Mouse (Mus musculus) intestine, embryonic 16.5 days (tissue): ENCODE data around the gene Kcnj10. TPM values are rescaled to one million over a fixed set of nuclear protein-coding genes. Genes with fewer than 3 reads are reported as not detected.

ENCODE experiments used
- ATAC-seq: fragments of 200-750 bp; cut with Nextera tagmentation; 2 replicates; pipeline ENCODE4 v1.8.0; 2017; ENCODE audit warnings: moderate TSS enrichment, moderate library complexity
- H3K27ac ChIP-seq: fragments of 300-500 bp; sonication (generic); 2 replicates; pipeline ENCODE4 v1.5.1; 2014; ENCODE audit warnings: mild to moderate bottlenecking, low read length
- H3K27me3 ChIP-seq: fragments of 300-500 bp; sonication (generic); replicated peaks from 2 replicates; pipeline ENCODE4 v1.6.1; 2014; ENCODE audit warnings: low read length, control low read depth, mixed read lengths; ENCODE audit not compliant: control insufficient read depth, insufficient read depth
- H3K36me3 ChIP-seq: fragments of 300-500 bp; sonication (generic); 2 replicates; pipeline ENCODE4 v1.6.1; 2014; ENCODE audit warnings: low read length, control low read depth; ENCODE audit not compliant: control insufficient read depth, insufficient read depth
- H3K4me1 ChIP-seq: fragments of 300-500 bp; sonication (generic); 2 replicates; pipeline ENCODE4 v1.6.1; 2014; ENCODE audit warnings: low read length, control low read depth, mixed read lengths; ENCODE audit not compliant: control insufficient read depth, insufficient read depth
- H3K4me2 ChIP-seq: fragments of 300-500 bp; sonication (generic); 2 replicates; pipeline ENCODE4 v1.6.1; 2014; ENCODE audit warnings: low read depth, low read length, control low read depth
- H3K4me3 ChIP-seq: fragments of 300-500 bp; sonication (generic); 2 replicates; pipeline ENCODE4 v1.5.1; 2014; ENCODE audit warnings: mild to moderate bottlenecking, low read length
- H3K9ac ChIP-seq: fragments of 300-500 bp; sonication (generic); 2 replicates; pipeline ENCODE4 v1.6.1; 2014; ENCODE audit warnings: low read depth, low read length
- H3K9me3 ChIP-seq: fragments of 300-500 bp; sonication (generic); 2 replicates; pipeline ENCODE4 v1.6.1; 2016; ENCODE audit warnings: low read length, control low read depth; ENCODE audit not compliant: control insufficient read depth
- WGBS: fragments of 180-500 bp; shearing (Covaris S2); extraction: QIAGEN DNeasy Blood & Tissue Kit; methylation state at CpG from one replicate; pipeline ENCODE4 v1.1.7; 2014; 5-methylcytosine and 5-hydroxymethylcytosine counted together
- polyA plus RNA-seq: library from polyadenylated mRNA; unstranded; fragments of >200 nt; fragmentation: Nextera tagmentation; extraction: Ambion mirVana; gene quantifications from 2 replicates; pipeline ENCODE4 v1.2.1, GENCODE M21; 2015

Kcnj10 gene
- polyA plus RNA-seq, 1 experiment from 2014 or later = 0.10 TPM

DNA sequence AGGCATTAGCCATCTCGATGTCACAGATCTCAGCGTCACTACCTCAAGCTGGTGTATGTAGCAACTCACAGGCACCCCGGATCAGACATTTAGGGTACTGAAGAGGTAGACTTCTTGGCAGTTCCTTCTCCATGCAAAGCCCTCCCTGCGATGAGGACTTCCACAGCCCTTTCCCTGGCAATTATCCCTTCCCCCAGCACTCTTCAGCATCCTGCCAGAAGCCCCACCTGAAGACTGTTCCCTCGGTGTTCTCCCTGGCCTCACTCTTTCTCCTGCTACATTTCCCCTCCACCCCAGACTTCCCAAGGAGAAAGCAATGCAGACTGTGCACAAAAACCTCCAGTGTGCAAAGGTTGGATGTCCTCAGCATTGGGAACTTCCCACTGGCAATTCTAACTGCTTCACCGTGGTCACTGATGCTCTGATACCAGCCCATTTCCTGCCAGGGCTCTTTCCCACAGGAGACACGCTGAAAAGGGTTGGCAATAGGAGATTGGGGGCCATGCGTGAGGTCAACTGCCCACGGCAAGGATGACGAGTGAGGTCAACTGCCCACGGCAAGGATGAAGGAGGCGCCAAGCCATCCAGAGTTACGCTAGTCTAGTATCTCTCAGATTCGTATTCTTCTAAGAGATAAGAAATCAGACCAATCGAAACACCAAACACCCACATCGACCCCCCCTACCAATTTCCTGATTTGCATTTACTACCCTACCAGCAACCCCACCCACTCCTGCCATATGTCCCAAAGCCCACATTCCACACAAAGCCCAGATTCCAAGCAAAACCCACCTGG is 13.6 kb upstream of the Kcnj10 start:
- H3K27me3 ChIP-seq = peaks cover 46% of the 10 kb centered on the region
- H3K4me2 ChIP-seq = no peak overlapping the region
- H3K9ac ChIP-seq = no peak overlapping the region
- peaks cover 8% of the 10 kb centered on the region; the same call in 1 of the 2 replicates for H3K4me1 ChIP-seq
- no peak overlapping the region for H3K4me3 ChIP-seq
- H3K27ac ChIP-seq = no peak overlapping the region
- 87% methylated on average over 16 of the region's 16 CpGs for WGBS
- H3K36me3 ChIP-seq = no peaks in the 10 kb centered on the region
- H3K9me3 ChIP-seq = peaks cover 3% of the 10 kb centered on the region; the same call in 1 of the 2 replicates
- no peak for ATAC-seq

DNA sequence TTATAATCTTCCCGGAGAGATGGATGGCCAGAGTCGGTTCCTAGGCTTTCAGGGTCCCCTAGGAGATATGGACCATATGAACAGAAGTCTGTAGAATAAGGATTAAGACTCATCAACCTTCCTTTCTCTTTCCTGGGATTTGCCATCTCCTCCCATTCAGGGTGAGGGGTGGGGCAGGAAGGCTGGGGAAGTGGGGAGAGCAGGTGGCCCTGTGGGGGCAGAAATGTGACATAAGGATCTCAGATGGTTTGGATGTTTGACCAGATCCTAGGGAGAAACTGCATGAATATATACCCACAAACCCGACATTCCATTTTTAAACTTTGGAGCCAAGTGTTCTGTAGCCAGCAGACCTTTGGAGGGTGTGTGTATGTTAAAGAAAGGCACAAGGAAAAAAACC is 13.0 kb upstream of the Kcnj10 start:
- no peak overlapping the region for H3K4me2 ChIP-seq
- peaks cover 8% of the 10 kb centered on the region; the same call in 1 of the 2 replicates for H3K4me1 ChIP-seq
- H3K9me3 ChIP-seq = peaks cover 3% of the 10 kb centered on the region; the same call in 1 of the 2 replicates
- no peaks in the 10 kb centered on the region for H3K36me3 ChIP-seq
- H3K27me3 ChIP-seq = peaks cover 46% of the 10 kb centered on the region
- H3K27ac ChIP-seq = no peak overlapping the region
- no peak overlapping the region for H3K4me3 ChIP-seq
- WGBS = 83% methylated on average over 3 of the region's 3 CpGs
- no peak for ATAC-seq
- no peak overlapping the region for H3K9ac ChIP-seq

GRCm38 (mm10) chr1:172328461-172328860 is 12.5 kb upstream of the Kcnj10 start:
- H3K9ac ChIP-seq = no peak overlapping the region
- H3K27ac ChIP-seq = no peak overlapping the region
- no peak for ATAC-seq
- peaks cover 8% of the 10 kb centered on the region; the same call in 1 of the 2 replicates for H3K4me1 ChIP-seq
- H3K27me3 ChIP-seq = peaks cover 46% of the 10 kb centered on the region
- H3K36me3 ChIP-seq = no peaks in the 10 kb centered on the region
- WGBS = 76% methylated on average over 7 of the region's 7 CpGs
- no peak overlapping the region for H3K4me3 ChIP-seq
- no peak overlapping the region for H3K4me2 ChIP-seq
- H3K9me3 ChIP-seq = peaks cover 3% of the 10 kb centered on the region; the same call in 1 of the 2 replicates

DNA sequence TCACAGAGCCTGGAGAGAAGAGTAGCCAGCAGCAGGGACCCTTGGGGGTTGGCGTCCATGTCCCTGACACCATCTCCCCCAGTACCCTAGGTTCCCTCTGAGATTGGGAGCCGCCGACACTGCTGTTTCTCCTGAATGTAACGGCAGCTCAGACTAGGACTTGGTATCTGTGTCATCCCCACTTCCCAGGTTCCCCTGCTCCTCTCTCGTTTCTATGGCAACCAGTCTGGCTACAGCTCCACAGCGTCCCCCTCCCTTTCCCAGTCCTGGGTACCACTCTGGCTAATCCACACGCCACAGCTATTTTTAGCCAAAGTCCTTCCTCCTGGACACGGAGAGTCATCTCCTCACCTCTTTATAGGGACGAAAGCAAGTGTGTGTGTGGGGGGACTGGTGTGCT is 11.9 kb upstream of the Kcnj10 start, which contains the start of gene Kcnj9:
Gene Kcnj9 (minus strand): TSS at position 188 of the 400 bp plus-strand sequence.
- H3K36me3 ChIP-seq = no peaks in the 10 kb centered on the region

DNA sequence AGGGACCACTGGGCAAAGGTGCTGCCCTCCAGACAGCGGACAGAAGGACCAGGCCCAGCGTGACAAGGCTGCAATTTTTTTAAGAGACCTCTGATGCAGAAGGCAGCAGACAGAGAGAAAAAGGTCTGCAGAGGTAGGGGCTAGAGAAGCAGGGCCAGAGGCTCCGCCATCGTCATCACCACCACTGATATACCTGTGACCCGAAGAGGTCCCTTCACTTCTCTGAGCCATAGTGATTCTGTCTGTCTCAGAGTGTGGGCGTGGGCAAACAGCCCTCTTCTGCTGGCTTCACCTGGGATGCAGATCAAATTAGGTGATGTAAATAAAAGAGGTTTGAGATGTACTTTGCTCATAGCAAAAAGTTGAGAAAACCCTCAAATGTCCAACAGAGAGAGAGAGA is 11.4 kb upstream of the Kcnj10 start:
- H3K4me1 ChIP-seq = peaks cover 8% of the 10 kb centered on the region; the same call in 1 of the 2 replicates
- H3K4me3 ChIP-seq = no peak overlapping the region
- ATAC-seq = no peak
- no peak overlapping the region for H3K4me2 ChIP-seq
- H3K36me3 ChIP-seq = no peaks in the 10 kb centered on the region
- 72% methylated on average over 6 of the region's 6 CpGs for WGBS
- peaks cover 3% of the 10 kb centered on the region; the same call in 1 of the 2 replicates for H3K9me3 ChIP-seq
- H3K9ac ChIP-seq = no peak overlapping the region
- H3K27ac ChIP-seq = no peak overlapping the region
- H3K27me3 ChIP-seq = peaks cover 48% of the 10 kb centered on the region

More for the DNA sequence above, 11.9 kb upstream of the Kcnj10 start, which contains the start of gene Kcnj9:
- Histone ChIP-seq H3K27me3 (peaks cover 46% of the 10 kb centered on the region), H3K9me3 (peaks cover 3% of the 10 kb centered on the region; the same call in 1 of the 2 replicates), H3K4me2 (no peak within 1 kb of the TSS), H3K4me1 (peaks cover 8% of the 10 kb centered on the region; the same call in 1 of the 2 replicates), H3K27ac (no peak within 1 kb of the TSS), H3K4me3 (no peak within 1 kb of the TSS), H3K9ac (no peak within 1 kb of the TSS)
- WGBS = 22% methylated on average over 9 of the region's 9 CpGs
- no peak for ATAC-seq

GRCm38 (mm10) chr1:172331422-172331947 is 9.5 kb upstream of the Kcnj10 start:
- Histone ChIP-seq H3K4me3 (no peak overlapping the region), H3K4me1 (peaks cover 2% of the 10 kb centered on the region; the same call in 1 of the 2 replicates), H3K9me3 (peaks cover 3% of the 10 kb centered on the region; the same call in 1 of the 2 replicates), H3K36me3 (no peaks in the 10 kb centered on the region), H3K27me3 (peaks cover 36% of the 10 kb centered on the region), H3K4me2 (no peak overlapping the region), H3K27ac (no peak overlapping the region), H3K9ac (no peak overlapping the region)
- no peak for ATAC-seq
- 74% methylated on average over 8 of the region's 8 CpGs for WGBS

GRCm38 (mm10) chr1:172332925-172333324 is 8.1 kb upstream of the Kcnj10 start:
- WGBS = 75% methylated on average over 2 of the region's 2 CpGs
- Histone ChIP-seq H3K9me3 (no peaks in the 10 kb centered on the region), H3K4me3 (no peak overlapping the region), H3K27me3 (peaks cover 23% of the 10 kb centered on the region), H3K4me2 (no peak overlapping the region), H3K27ac (no peak overlapping the region), H3K36me3 (no peaks in the 10 kb centered on the region), H3K9ac (no peak overlapping the region), H3K4me1 (no peaks in the 10 kb centered on the region)
- no peak for ATAC-seq

DNA sequence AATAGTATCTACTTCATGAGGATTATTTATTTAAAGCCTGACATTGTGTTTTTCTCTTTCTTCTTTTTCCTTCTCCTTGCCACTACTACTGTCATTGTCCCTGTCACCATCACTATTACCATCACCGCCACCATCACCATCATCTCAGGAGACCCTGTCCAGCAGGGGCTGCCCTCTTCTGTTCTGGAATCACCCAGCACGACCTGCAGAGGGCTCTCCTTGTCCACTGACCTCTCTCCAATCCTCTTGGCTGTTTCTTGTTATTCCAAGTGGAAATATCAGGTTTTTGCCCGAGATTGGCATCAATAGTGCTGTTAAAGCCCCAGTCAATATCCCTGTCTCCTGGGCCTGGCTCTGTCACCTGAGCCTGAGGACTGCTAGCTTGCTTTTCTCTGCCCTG is 7.5 kb upstream of the Kcnj10 start:
- no peak overlapping the region for H3K4me3 ChIP-seq
- H3K9ac ChIP-seq = no peak overlapping the region
- WGBS = 4% methylated on average over 3 of the region's 3 CpGs
- no peaks in the 10 kb centered on the region for H3K36me3 ChIP-seq
- no peaks in the 10 kb centered on the region for H3K4me1 ChIP-seq
- peaks cover 24% of the 10 kb centered on the region for H3K27me3 ChIP-seq
- H3K4me2 ChIP-seq = no peak overlapping the region
- no peak overlapping the region for H3K27ac ChIP-seq
- ATAC-seq = no peak
- H3K9me3 ChIP-seq = no peaks in the 10 kb centered on the region

- peaks cover 18% of the 10 kb centered on the region for H3K27me3 ChIP-seq
- no peak overlapping the region for H3K9ac ChIP-seq
- no peak overlapping the region for H3K4me3 ChIP-seq
- H3K4me2 ChIP-seq = no peak overlapping the region
- no peak overlapping the region for H3K27ac ChIP-seq
- peaks cover 4% of the 10 kb centered on the region; the same call in 1 of the 2 replicates for H3K4me1 ChIP-seq
- no peak for ATAC-seq
- no peaks in the 10 kb centered on the region for H3K36me3 ChIP-seq
- no peaks in the 10 kb centered on the region for H3K9me3 ChIP-seq
- WGBS = 73% methylated on average over 15 of the region's 15 CpGs
Measured at GRCm38 (mm10) chr1:172335804-172336203, 5.2 kb upstream of the Kcnj10 start.
